Mouse (Mus musculus): ENCODE measurements around the gene Ripply1.
"Not testable (repeated sequence)": the region's sequence is repeated elsewhere in the genome, so short reads cannot be mapped to it uniquely, and the experiment has no call there.

Ripply1 gene

GRCm38 (mm10) chrX:139780988-139781387 is 1.2 kb downstream of the Ripply1 start:
- no peak for DNase-seq (ENCODE audit: low read depth, low spot score)

DNA sequence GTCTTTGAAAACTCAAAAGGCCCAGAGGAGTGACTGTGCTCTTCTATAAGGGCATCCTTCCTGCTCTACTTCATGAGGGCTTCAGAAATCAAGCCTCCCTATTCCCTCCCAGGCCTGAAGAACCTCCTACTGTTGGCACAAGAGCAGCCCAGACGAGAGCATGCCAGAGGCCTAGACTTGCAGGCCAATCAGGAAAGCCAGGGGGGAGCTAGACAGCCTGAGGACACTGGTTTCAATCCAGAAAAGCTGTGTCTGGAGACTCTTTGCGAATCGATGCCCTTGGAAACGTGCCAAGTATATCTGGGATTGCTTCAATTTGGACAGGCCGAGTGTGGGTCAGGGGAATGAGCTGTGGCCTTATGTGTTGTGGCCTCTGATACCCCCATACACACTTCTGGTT is 2.8 kb downstream of the Ripply1 start:
- no peak for DNase-seq (ENCODE audit: low read depth, low spot score)

DNA sequence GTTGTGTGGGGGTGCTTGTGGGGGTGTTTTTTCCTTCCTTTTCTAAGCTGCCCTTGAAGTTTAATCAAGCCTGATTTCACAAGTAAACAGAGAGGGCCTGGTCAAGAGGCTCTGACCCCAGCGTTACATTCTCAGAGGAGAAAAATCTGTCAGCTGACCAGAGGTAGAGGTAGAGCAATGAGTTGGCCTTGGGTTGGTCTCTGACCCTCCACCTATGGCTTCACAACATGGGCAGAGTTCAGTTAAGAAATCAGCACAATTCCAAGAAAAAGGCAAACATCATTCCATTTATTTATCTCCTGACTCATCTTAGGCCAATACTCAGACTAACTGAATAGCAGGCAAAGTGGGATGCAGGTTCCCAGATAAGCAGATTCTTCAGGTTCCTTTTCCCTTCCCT is 3.3 kb downstream of the Ripply1 start:
- DNase-seq (ENCODE audit: low read depth, low spot score) = no peak

DNA sequence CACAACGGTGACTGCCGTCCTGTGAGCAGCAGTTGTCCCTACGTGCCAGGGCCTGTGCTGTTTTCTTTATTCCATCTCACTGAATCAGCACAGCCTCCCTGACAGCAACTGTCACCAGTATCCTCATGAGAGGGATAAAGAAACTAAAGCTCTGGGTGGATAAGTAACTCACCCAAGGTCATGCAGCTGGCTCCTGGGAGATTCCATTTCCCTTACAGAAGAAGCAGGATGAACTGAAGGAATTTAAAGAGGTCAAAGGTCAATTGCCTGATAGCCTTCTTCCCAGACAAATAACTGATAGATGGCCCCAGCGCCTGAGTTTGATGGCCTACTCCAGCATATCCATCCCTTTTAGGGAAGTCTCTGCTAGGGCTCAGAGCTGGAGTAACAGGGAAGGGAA is 4.8 kb downstream of the Ripply1 start:
- DNase-seq (ENCODE audit: low read depth, low spot score) = no peak

GRCm38 (mm10) chrX:139775084-139775612 is 7.0 kb downstream of the Ripply1 start:
- no peak for DNase-seq (ENCODE audit: low read depth, low spot score)

GRCm38 (mm10) chrX:139774309-139775083 is 7.7 kb downstream of the Ripply1 start:
- no peak for DNase-seq (ENCODE audit: low read depth, low spot score)

DNA sequence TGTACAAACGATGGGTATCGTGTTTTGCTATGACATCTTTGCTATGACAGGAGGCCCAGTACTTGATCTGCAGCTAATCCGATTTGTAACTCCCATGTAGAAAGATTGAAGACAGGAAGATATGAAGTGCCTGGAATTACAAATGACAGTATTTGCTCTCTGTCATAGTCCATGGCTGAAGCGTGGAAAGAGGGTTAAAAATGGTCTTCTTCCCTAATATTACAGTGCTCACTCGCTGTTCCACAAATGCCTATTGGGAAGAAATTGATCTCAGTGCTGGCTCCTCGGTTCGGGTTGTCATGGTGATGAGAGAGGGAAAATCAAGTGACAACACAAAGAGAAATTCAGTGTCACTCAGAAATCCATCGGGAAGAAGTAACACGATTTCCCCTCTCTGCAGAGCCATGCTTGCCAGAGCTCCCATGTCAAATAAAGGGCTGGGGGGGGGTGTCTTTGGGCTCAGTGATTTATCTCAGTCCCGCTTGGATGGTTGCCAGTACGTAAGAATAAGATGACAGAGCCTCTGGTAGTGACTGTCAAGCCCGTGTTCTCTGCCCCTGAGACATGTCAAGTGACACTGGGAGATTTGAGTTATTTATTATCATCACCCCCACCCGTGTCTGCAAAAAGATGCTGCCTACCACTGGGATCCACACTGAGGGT is 12.0 kb downstream of the Ripply1 start:
- no peak for DNase-seq (ENCODE audit: low read depth, low spot score)

DNA sequence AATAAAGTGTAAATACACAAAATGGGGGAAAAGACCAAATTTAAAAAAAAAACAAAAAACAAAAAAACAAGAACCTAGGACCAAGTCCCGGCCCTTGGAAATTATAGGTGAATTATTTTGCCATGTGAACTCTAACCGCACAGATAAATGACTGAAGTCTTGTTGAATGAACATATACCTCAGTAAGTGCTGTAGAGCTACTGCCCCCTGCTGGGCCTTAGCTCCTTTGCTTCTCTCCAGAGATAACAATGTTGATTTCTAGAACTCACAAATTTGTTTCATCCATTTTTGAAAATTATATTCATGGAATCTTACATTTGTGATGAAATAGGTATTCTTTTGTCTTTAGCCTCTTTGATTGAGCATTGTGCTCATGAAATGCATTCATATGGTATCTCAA is 19.6 kb downstream of the Ripply1 start:
- no peak for DNase-seq (ENCODE audit: low read depth, low spot score)

DNA sequence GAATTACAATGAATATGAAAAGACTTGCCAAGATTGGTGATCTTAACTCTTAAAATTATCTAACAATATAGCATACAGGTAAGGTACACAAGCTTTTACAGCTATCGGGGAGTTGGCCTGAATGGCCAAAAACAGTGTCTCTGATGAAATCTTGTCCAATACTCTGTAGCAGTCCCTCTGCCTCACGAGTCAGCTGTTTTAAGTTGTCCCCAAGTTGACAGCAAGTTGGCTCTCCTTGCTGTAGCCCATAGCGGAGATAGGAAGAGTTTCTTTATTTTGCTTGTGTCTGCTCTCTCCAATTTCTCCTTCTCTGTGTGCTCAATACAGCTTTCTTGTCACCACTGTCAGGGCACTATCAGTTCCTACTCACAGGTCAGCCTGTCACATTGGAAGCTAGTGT is 23.5 kb downstream of the Ripply1 start:
- DNase-seq (ENCODE audit: low read depth, low spot score) = not testable (repeated sequence)

DNA sequence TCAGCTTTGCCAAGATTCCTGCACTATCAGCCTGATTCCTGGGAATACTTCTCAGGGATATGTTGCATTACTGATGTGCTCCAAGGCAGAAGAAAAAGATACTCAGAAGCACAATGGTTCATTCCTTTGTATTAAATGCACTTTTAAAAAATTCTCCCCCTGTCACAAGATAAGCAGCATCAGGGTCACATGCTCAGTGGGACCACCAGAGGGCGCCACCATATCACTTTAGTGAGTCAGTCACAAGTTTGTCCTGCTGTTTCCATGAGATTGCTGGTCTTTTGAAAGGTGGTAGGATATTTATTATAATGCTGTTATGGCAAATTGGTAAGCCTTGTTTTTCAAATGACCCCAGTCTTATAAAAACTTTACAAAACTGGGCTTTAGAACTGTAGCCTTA is 30.3 kb downstream of the Ripply1 start:
- DNase-seq (ENCODE audit: low read depth, low spot score) = no peak

DNA sequence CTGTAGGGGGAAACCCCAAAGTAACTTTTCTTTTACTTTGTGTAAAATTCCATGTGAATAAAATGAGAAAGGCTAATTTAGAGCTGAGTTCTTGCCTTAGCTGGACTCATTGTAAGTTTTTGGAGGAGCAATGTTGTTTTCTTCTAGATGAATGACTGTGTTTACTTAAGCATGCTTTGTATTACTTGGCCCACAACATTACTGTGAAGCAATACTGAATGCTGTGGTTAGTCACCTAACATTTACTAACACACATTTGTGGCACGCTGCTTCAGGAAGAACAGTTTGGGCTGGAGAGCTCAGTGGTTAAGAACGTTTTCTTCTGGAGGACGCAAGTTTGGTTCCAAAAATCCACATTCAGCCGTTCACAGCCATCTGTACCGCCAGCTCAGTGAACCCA is 45.1 kb downstream of the Ripply1 start:
- DNase-seq (ENCODE audit: low read depth, low spot score) = no peak

GRCm38 (mm10) chrX:139730541-139730940 is 51.6 kb downstream of the Ripply1 start:
- no peak for DNase-seq (ENCODE audit: low read depth, low spot score)

Measured in brain, embryonic 18.5 days (tissue).